Mouse (Mus musculus) embryo, embryonic 9.5 days (tissue): ENCODE measurements around the gene Hs6st1.
A peak's percentile ranks its signal among the peaks of the same experiment; 100 is the strongest.

Experiments
- DNase-seq: peaks from one replicate; pipeline ENCODE4 v3.0.0-alpha.2; 2017; ENCODE audit errors: extremely low spot score

The Hs6st1 gene

DNA sequence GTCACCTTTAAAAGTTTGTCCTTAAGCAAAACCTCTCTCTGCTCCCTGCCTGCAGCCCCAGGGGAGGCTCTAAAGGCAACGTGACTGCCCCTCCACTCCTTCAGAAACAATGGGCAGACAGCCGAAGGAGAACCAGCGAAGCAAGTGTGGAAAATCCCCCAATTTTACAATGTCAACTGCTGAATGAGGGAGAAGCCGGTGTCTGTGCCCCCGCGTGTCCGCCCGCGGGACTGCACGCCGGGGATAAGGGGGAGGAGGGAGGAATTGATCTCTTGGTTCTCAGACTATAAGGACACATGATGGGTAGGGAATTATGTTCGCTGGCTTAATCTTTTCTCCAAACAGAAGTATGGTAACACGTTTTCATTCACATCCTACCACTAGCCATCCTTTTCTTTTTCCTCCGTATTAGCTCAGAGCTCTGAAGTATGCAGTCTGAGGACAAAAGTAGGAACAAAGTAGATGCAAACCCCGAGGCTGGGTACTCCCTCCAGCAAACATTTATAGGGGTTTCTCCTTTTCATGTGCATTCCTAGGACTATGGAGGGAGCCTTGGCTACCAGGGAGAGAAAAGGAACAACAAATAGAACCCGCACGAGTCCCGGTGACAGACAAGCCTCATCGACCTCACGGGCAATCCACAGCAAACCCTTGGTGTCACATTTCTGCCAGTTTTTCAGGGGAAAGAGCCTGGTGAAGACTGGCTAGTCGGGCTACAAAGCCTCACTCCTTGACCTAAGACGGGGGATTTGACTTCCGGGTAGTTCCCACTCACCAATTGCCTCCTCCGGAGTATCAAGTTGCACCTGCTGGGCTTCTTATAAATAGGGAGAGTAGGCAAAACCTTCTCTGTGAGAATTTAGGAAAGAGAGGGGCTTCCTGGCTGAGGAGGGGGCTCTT, 3.1 kb upstream of the Hs6st1 start:
- peak; percentile 94 for DNase-seq

GRCm38 (mm10) chr1:36065761-36066150, 2.4 kb upstream of the Hs6st1 start:
- DNase-seq: no peak

DNA sequence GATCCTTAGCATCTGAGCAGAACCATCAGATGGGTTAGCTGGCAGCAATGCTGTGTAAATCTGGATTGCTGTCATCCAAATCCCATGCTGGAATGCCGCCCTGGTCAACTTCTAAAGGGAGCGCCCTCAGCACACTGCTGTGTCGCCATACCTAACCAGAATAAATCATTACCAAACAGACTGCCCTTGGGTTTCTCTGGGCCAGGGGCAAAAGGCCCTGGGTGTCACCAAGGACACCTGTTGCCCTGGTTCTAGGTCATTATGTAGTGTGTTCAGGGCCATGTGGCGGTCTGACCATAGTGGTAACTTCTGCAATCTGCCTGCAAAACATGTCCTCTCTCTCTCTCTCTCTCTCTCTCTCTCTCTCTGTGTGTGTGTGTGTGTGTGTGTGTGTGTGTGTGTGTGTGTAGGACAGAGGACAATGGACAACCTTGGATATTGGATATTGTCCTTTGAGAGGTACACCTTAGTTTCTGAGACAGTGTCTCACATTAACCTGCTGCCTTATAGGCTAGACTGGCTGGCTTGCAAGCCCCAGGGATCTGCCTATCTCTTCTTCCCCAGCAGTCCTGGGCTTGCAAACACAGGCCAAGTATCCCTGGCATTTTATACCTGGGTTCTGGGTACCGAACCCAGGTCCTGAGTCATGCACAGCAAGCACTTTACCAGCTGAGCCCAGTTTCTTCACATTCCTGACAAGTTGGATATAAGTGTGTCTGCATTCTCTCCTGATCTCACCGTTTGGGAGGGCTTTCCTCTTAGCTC, 1.8 kb upstream of the Hs6st1 start:
- no peak for DNase-seq

DNA sequence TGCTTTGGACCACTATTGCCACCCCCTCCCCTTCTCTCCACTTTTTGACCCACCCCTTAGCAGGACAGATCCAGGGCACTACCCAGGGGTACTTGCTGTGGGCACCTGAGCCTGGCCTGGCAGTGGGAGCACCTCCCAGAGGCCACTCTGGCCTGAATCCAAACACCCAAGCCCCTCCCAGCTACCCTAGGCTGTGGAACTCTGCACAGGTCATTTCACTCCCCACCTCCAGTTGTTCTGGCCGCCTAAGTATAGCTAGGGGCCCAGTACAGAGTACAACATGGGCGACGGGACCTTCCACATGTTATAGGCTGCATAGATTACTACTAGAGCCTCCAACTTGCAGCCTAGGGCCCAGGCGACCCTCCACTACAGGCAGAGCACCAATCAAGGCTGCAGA, 999 bp upstream of the Hs6st1 start:
- DNase-seq: no peak

DNA sequence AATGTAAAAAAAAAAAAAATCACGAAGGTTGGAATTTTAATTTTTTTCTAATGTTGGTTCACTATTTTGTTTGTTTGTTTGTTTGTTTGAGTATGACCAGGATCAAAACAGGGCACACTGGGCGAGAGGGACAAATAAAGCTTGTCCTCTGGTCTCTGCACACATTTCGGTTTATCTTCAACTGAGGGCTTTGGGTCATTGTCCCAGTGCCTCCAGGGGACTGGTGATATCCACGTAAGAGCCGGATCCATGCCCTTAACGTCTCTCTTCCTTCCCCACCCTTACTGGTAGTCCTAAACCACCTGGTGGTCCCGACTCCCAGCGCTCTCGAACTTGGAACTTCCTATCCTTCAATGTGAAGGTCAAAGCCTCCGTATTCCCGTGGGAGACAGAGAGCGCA, 589 bp upstream of the Hs6st1 start:
- no peak for DNase-seq

GRCm38 (mm10) chr1:36068531-36069120, 426 bp downstream of the Hs6st1 start:
- DNase-seq: no peak

DNA sequence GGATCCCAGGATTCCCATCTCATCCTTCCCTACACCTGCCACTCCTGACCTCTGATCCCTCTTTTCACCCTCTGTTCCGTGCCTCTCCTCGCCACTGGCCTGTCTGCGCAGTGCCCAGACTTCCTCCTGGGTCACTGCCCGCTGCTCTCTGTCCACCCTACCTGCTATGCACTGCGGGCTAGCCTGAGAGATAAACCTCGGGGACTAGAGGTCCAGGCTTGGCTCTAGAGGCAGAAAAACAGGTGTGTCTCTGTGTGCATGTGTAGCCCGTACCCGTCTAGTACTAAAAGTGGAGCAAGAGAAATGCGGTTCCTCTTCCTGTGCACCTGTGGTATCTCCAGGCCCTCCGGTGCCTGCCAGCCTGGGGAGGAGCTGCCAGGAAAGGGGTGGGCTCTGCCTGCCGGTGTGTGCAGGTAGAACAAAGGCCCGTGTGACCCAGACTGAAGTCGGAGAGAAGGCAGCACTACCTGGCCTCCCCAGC, 1.1 kb downstream of the Hs6st1 start:
- no peak for DNase-seq

GRCm38 (mm10) chr1:36070190-36070589, 2.0 kb downstream of the Hs6st1 start:
- no peak for DNase-seq

GRCm38 (mm10) chr1:36070740-36071139, 2.5 kb downstream of the Hs6st1 start:
- DNase-seq: no peak

GRCm38 (mm10) chr1:36071176-36071575, 3.0 kb downstream of the Hs6st1 start:
- DNase-seq: no peak

DNA sequence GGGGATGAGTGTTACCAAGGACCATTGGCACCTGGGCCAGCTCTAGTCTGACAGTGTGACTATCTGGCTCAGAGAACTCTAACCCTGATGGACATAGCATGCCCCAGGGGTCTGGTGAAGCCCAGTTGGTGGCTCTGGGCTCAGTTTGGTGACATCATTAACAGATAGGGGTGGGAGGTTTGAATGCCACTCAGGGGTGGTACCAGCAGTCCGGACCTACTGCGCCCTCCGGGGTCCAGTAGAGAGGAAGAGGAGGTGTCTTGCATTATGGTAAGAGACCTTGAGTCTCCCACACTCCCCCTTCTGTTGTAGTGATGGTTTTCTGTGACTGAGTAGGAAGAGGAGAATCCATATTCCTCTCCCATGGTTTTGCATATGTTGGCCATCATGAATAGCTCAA, 3.4 kb downstream of the Hs6st1 start:
- no peak for DNase-seq

DNA sequence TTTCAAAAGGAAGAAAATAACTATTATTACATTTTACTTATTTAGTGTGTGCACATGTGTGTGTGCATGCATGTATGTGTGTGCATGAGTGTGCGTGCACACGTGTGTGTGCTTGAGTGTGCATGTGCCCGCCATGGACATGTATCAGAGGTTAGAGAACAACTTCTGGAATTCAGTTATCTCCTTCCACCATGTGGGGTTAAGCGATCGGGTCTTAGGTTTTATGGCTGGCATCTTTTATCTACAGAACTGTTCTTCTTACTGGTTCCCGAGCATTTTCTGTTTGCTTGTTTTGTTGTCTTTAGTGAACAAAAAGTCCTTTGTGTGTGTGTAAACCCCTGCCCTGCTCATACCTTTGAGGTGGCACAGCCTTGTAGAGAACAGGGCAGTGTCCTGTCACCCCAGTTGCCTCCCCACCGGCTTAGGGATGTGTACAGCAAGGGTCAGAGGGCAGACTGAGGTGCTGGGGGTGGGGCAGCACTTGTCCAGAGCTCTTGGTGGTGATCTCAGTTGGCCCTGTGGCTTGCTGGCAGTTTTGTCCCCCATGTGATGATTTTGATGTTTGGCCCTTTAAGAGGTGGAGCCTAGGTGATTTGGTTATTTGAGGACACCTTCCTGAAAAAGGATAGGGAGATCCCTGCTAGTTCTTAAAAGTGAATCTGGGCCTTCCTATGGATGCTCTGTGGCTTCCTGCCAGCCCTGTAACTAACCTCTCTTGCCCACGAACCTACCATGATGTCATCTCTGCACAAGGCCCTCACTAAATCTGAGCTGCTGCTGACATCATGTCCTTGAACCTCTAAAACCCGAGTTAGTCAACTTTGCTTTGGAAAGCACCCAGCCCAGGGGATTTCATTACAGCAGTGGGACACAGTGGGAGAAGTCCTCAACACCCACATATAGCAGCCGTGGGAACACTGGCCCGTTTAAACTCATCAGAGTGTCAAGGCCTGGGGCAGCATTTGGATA, 4.7 kb downstream of the Hs6st1 start:
- no peak for DNase-seq

DNA sequence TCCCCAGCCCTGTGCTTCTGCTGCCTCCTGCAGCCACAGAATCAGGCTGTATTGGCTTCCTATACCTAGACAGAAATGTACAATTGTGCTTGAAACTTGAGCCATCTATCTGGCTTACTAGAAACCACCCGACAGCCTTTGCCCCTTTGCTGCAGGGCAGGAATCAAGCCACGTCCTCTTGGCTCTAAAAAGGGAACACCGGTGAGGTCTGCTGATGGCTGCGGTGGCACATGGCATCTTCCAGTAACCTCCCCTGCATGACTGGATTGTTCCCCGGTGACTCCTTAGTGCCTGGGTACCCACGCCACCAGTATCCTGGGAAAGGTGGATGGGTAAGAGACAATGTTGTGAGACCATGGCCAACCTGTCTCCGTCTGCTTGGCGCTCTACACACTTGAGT, 5.4 kb downstream of the Hs6st1 start:
- DNase-seq: no peak

DNA sequence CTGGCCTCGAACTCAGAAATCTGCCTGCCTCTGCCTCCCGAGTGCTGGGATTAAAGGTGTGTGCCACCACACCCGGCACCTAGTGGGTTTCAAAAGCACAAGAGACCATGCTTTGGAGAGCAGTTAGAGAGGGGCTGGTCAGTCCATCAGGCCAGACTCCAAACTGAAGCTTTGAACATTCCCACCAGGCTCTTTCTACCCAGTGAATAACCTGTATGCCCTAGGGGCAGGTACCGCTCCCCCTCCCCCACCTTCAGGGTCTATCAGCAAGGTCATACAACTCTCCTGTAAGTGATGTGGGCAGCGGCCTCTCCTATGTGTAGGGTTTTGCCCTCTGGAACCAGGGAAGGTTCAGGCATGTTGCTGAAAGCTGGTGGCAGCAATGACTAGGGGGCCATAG, 6.0 kb downstream of the Hs6st1 start:
- DNase-seq: no peak

DNA sequence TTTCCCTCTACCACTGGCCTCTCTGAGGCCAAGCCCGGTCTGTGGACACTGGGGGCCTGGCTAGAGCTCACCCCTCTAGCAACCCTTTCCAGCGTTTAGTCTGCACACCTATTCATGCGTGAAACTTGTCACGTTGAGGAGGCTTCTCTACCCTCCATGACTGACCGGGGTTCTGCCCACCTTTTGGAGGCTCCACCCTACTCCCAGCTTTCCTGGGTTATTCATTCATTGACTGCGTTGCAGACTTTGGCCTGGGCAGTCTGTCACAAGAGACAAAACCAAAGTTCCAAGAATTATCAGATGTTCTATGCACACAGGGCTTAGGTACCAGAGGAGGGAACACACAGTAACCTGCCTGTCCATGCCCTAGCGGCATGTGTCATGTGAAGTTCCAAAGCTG, 6.8 kb downstream of the Hs6st1 start:
- no peak for DNase-seq

DNA sequence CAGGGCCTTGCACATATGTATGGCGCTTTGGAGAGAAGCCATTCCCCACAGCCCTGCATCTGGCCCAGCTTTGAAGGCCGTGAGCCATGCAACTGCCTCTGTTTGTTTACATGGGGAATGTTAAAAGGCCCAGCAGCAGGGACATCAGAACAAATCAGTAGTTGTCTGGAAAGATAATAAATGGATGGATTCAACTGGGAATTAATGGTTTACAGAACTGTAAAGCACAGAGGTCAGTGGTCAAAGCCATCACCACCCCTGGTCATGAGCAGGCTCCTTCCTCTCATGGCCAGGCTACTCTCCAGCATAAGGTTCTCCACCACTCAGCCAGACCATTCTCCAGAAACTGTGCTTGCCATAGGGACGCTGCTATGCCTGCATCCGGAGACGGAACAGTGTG, 7.5 kb downstream of the Hs6st1 start:
- DNase-seq: no peak

GRCm38 (mm10) chr1:36077084-36077483, 8.9 kb downstream of the Hs6st1 start:
- no peak for DNase-seq

- no peak for DNase-seq
Observed at GRCm38 (mm10) chr1:36078250-36078649, 10.1 kb downstream of the Hs6st1 start.

DNA sequence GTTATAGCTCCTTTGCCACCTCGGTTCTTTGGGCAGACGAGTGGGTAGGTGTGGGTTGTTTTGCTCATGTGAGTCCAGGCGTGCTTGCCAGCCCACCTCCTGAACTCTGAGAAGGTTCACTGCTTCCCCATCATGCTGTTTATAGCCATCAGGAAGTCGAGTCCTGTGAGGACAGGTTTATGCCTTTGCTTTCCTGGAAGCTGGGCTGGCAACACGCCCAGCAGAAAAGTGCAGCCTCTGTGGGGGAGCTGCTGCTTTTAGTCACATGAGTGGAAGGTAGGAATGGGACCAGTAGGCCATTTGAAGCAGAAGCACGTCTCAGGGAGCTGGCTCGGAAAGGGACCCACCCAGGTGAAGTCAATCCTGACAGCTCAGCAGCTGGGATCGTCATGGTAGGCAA, 11.5 kb downstream of the Hs6st1 start:
- DNase-seq: no peak

DNA sequence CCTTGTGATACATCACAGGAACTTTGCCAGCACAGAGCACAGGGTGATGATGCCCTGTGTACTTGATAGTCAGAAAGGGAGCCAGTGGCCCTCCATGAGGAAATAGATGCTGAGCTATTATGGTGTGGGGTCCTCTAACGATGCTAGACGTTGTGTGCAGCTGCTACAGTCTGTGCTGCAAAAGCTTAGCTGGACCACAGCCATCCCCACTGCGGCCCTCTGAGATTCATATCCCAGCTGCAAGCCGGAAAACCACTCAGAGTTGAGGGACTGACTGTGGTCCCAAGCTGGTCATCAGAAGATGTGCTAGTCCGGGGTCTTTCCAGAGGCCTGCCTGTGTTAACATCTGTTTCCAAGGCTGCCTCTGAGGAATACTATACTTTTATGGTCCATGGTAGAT, 12.8 kb downstream of the Hs6st1 start:
- DNase-seq: no peak

DNA sequence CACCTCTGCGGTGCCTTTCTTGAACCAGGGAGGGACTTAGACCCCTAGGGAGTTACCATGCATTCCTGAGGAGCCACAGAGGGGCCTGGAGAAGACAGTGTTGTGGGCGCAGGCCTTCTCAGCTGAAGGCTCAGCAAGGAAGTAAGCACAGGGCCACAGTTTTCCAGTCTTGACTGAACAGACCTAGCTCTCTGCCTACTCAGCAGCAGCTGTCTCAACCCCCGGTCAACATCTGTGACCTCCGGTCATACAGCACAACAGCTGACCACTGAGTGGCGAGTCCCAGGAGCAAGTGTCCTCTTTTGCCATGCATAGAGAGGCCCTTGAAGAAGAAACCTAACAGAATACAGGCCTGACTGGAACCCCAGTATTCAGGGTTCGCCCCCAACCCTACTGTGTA, 14.0 kb downstream of the Hs6st1 start:
- DNase-seq: no peak
